Mouse (Mus musculus): ENCODE measurements at regions not wholly inside any gene's neighbourhood (a gene's known extent, or its start where the extent isn't known, plus 50 kb on each side); places are given as distances from the start of the nearest gene placed in this dataset.

DNA sequence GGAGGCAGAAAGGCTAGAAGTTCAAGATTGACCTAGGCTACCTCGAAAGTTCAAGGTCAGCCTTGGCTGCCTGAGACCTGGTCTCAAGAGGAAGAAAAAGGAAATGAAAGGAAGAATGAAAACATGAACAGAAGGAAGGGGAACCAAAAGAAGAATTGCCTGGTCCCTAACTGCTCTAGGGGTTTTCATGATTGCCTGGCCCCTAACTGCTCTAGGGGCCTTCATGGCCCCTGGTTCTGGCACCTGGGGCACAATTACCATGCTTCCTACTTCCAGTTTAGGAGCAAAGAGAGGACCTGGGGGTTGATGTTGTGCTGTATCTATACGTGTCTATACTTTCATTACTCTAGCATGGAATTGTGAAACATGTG lies 132.8 kb downstream of the Cd24a start:
- DNase-seq (ENCODE audit: low spot score in 2 of 2), result no peak

DNA sequence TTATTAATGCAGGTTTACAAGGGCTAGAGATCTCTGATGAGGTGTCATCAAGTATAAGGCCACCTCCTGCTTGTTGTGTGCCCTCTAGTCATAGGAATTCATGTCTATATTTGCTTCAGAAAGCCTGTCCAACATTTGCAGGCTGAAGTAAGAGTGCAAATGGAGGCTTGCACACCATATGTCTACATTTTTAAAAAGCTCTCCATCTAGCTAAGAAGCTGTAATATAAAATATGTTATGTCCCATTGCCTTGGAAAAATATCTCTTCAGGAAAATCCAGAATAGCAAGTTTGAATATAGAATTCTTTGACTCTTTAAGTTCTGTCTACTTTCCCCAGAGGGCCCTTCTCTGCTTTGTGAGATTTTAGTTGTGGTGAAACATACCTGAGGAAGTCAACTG lies 134.6 kb downstream of the Cd24a start:
- DNase-seq (ENCODE audit: low spot score in 2 of 2), result peak in 1 of 2 experiments; percentile 22

- DNase-seq (ENCODE audit: low spot score in 2 of 2), result no peak
Observed at GRCm38 (mm10) chr10:43718768-43719167, 140.7 kb downstream of the Cd24a start.

- no peak for DNase-seq (ENCODE audit: low spot score in 2 of 2)
Observed at GRCm38 (mm10) chr10:43721356-43721755, 143.3 kb downstream of the Cd24a start.

DNA sequence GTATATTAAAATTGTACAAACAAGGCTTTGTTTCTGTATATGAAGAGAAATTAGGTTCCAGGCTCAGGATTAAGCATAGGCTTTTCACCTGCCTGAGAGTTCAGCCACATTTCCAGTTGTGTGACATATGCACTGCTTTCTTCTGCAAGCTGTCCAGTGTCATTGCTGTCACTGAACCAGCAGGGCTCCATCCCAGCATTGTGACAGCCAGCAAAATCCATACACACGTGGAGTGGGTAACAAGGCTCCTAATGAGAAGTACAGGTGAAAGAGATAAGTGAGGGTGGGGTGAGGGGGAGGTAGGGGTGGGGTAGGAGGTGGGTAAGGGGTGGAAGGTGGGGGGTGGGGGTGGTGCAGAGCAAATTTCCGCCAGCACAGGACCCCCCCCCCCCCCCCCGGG lies 144.1 kb downstream of the Cd24a start:
- no peak for DNase-seq (ENCODE audit: low spot score in 2 of 2)

GRCm38 (mm10) chr10:43722711-43723614 lies 144.9 kb downstream of the Cd24a start:
- DNase-seq (ENCODE audit: low spot score in 2 of 2), result no peak

GRCm38 (mm10) chr10:43723615-43723937 lies 145.5 kb downstream of the Cd24a start:
- DNase-seq (ENCODE audit: low spot score in 2 of 2), result no peak

- DNase-seq (ENCODE audit: low spot score in 2 of 2), result no peak
Observed at GRCm38 (mm10) chr10:43727746-43728145, 149.7 kb downstream of the Cd24a start.

GRCm38 (mm10) chr10:43729184-43729583 lies 151.1 kb downstream of the Cd24a start:
- no peak for DNase-seq (ENCODE audit: low spot score in 2 of 2)

DNA sequence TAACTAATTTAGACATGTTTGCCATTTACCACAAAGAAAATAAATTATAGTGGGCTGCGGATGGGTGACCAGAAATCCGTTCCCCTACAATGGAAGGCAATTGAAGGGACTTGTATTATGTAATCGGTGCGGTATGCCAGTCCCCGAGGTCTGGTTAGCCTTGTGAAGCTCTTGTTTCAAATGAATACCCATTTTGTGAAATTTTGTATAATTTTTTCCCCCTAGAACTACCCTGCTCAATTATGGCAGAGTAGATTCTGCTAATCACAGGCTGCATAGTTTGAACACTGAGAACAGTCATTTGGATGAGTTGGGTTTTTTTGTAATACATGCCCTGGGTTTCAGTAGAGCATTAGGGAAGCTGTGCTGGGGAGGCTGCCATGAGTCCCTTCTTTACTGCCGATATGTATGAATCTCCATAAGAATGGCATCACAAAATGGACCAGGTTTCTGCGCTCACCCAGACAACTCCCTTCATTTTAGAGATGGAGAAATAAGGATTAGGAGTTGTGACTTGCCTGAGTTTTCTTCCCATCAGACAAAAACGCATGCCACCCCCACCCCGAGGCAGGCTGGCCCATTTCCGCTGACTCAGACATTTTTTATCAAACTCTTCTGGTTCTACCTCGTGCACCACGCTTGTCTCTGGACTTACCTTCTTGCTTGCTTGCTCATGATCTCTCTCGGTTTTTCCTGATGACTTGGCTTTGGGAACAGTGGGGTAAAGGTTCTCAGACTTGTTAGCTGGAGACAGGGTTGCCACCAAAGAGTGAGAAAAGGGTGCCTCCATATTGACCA lies 155.7 kb downstream of the Cd24a start:
- no peak for DNase-seq (ENCODE audit: low spot score in 2 of 2)

DNA sequence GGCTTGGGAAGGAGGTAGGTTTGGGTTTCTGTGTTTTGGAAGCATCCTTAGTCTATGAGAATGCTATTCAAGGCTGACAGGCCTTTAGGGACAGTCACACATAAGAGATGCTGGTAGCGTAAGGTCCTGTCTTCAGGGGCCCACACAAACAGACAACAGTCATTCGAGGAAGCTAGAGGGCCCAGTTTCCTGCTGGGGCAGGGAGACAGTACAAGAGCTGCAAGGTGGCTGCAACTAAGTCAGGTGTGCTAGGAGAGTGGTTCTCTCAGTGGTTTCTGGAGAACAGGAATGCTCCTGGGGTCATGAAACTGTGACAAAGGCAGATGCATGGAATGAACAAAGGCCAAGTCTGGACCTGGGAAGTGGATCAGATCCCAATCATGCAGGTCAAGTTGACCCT lies 161.1 kb downstream of the Cd24a start:
- DNase-seq (ENCODE audit: low spot score in 2 of 2), result no peak

DNA sequence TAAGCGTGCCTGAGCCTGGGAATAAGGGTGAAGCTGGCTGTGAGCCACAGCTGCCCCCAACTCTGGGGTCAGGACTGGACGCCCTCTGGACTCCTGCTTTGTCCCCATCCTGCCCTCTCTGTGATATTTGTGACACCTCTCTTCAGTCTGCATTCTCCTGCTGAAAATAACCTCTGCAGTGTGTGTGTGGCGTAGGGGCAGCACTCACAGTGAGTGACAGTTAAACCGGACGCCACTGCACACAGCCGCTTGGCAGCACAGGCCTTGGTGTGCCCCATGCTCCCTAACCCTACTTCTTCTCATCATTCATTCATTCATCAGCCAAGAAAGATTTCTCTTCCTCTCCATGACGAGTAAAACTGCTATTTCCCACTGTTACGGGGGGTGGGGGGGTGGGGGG lies 161.6 kb downstream of the Cd24a start:
- DNase-seq (ENCODE audit: low spot score in 2 of 2), result no peak

DNA sequence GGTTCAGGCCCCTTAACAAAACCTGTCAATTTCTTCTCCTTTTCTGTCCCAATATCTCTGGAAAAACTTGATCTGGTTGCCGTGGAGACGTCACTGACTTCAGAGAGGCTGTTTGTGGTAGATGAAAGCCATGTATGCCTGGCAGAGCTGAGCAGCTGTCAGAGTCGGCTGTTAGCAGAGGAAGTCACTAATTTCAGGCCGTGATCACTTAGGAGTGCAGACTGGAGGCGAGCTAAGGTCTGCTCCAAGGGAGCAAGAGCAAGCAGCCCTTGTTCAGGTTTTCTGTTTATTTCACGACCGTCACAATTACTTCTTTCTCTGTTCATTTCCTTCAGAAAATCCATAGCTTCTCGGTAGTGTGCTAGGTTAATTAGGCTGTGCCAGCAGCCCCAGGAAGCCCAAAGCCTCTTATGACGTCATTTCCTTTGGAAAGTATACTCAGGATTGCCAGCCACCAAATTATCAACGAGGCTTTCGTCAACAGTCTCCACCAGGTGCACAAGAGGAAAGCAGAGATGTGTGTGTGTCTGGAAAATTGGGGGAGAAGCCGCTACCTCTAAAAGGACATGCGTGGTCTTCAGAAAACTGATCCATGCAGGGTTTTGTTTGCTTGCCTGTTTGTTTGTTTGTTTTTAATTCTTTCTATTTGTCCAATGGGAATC lies 161.2 kb downstream of the Qrsl1 start:
- peak; percentile 41 to 46 for DNase-seq (ENCODE audit: low spot score in 2 of 2)

GRCm38 (mm10) chr10:43741361-43742084 lies 160.0 kb downstream of the Qrsl1 start:
- no peak for DNase-seq (ENCODE audit: low spot score in 2 of 2)

- no peak for DNase-seq (ENCODE audit: low spot score in 2 of 2)
Observed at GRCm38 (mm10) chr10:43742085-43743054, 159.2 kb downstream of the Qrsl1 start.

- no peak for DNase-seq (ENCODE audit: low spot score in 2 of 2)
Observed at GRCm38 (mm10) chr10:43743188-43744120, 158.1 kb downstream of the Qrsl1 start.

DNA sequence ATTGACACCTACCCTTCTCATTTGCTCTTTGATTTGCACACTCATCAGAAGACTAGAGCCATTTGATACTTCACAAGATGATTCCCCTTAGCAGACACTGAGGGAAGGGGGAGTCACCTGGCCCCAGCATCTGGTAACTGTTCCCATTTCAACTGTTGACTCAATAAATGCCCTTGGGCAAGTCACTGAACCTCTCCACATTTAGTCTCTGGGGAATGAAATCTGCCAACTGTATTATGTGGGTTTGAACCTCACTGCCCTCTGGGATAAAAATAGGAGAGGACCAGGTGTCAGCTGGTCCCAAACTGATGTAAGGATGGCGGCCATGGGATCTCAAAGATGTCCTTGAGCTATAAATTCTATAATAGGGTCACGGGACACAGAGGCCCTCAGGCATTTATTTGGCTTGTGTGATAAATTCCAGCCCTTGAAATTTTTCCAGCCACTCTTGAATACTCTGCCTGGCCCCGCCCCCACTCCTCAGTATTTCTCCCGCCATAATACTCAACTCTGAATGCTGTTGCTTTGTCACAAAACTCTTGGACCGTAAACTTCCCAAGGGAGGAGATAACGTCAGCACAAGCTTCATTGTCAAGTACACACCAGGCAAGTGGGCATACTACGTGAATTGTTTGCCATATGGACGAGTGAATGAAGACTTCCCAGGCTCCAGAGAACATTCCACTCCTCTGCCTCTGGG lies 155.5 kb downstream of the Qrsl1 start:
- no peak for DNase-seq (ENCODE audit: low spot score in 2 of 2)

GRCm38 (mm10) chr10:43746631-43747001 lies 154.9 kb downstream of the Qrsl1 start:
- DNase-seq (ENCODE audit: low spot score in 2 of 2), result no peak

GRCm38 (mm10) chr10:43747541-43747940 lies 154.0 kb downstream of the Qrsl1 start:
- DNase-seq (ENCODE audit: low spot score in 2 of 2), result no peak
